Mouse (Mus musculus) limb, embryonic 13.5 days (tissue): ENCODE results near the gene Slc12a9. TPM values are rescaled to one million over a fixed set of nuclear protein-coding genes. Genes with fewer than 3 reads are reported as not detected.

Source experiments
- ATAC-seq: fragments of 200-750 bp; cut with Nextera tagmentation; 2 replicates; pipeline ENCODE4 v1.8.0; 2017; ENCODE audit warnings: low read depth, moderate number of reproducible peaks, moderate TSS enrichment; ENCODE audit not compliant: low FRiP score
- H3K27ac ChIP-seq: fragments of 300-500 bp; sonication (generic); 2 replicates; pipeline ENCODE4 v1.5.1; 2015; ENCODE audit warnings: inconsistent platforms, mild to moderate bottlenecking, moderate library complexity
- H3K27me3 ChIP-seq: fragments of 300-500 bp; sonication (generic); 2 replicates; pipeline ENCODE4 v1.6.1; 2015; ENCODE audit warnings: mild to moderate bottlenecking, inconsistent platforms
- H3K36me3 ChIP-seq: fragments of 300-500 bp; sonication (generic); 2 replicates; pipeline ENCODE4 v1.6.1; 2015; ENCODE audit warnings: inconsistent platforms, mild to moderate bottlenecking, moderate library complexity
- H3K4me1 ChIP-seq: fragments of 300-500 bp; sonication (generic); 2 replicates; pipeline ENCODE4 v1.6.1; 2015; ENCODE audit warnings: inconsistent platforms
- H3K4me2 ChIP-seq: fragments of 300-500 bp; sonication (generic); replicated peaks from 2 replicates; pipeline ENCODE4 v1.6.1; 2015; ENCODE audit warnings: inconsistent platforms, mild to moderate bottlenecking, moderate library complexity
- H3K4me3 ChIP-seq: fragments of 300-500 bp; sonication (generic); 2 replicates; pipeline ENCODE4 v1.5.1; 2015; ENCODE audit warnings: moderate library complexity, mild to moderate bottlenecking, inconsistent platforms
- H3K9ac ChIP-seq: fragments of 300-500 bp; sonication (generic); 2 replicates; pipeline ENCODE4 v1.6.1; 2015; ENCODE audit warnings: mild to moderate bottlenecking, inconsistent platforms
- H3K9me3 ChIP-seq: fragments of 300-500 bp; sonication (generic); 2 replicates; pipeline ENCODE4 v1.6.1; 2016; ENCODE audit warnings: inconsistent platforms
- WGBS: fragments of 180-500 bp; shearing (Covaris S2); methylation state at CpG from one replicate; pipeline ENCODE4 v1.1.7; 2015; 5-methylcytosine and 5-hydroxymethylcytosine counted together
- polyA plus RNA-seq: library from polyadenylated mRNA; unstranded; fragments of >200 nt; fragmentation: Nextera tagmentation; extraction: Ambion mirVana; gene quantifications from 2 replicates; pipeline ENCODE4 v1.2.1, GENCODE M21; 2015

Gene Slc12a9
- polyA plus RNA-seq, 1 experiment from 2014 or later, result 17.2 TPM

DNA sequence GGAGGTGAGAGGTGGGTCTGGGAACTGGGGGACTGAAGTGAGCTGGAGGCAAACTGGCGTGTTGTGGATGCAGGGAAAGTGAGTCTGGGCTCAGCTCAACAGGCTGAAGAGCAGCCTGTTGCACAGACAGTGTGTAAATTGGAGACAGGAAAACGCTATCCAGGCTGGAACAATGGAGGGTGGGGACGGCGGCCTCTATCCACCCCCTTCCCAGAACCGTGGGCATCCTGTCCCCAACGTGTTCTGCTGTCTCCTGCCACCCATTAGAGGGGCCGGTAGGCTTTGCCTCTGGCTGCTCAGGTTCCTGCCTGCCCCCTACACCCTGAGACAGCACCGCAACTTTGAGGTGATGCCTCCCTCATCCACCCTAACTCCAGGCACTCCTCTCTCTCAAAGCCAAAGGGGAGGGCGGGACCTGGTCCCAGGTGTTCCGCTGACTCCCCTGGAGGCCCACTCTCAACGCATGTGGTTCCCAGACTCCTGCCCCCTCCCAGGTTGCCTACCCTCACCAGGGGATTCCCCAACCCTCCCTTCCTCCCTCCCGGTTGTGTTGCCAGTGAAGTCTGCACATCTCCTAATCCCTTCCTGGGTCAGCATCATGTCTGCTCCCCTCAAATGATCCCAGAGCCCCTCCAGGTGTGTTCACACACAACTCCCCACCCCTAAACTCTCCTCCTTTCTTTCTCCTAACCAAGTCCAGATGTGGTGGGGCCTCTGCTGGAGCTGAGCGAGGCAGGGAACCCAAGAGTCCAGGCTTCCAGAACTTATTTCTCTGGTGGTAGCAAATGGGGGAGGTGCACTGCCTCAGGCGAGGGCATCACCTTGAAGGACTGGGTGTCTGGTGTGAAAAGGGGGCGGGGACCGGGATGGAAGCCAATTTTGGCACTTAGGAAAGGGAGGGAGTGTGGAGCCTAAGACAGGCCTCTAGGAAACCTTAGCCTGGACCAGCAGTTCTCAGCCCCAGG is 18.9 kb upstream of the Slc12a9 start:
- peak overlapping the region; percentile 99 for H3K9ac ChIP-seq
- H3K9me3 ChIP-seq, result no peaks in the 10 kb centered on the region
- peaks cover 58% of the 10 kb centered on the region for H3K4me1 ChIP-seq
- peak overlapping the region; percentile 99 for H3K27ac ChIP-seq
- ATAC-seq, result no peak
- 2% methylated on average over 16 of the region's 16 CpGs for WGBS
- no peaks in the 10 kb centered on the region for H3K27me3 ChIP-seq
- peaks cover 38% of the 10 kb centered on the region for H3K36me3 ChIP-seq
- peak overlapping the region; percentile 95 for H3K4me2 ChIP-seq
- H3K4me3 ChIP-seq, result peak overlapping the region; percentile 92

DNA sequence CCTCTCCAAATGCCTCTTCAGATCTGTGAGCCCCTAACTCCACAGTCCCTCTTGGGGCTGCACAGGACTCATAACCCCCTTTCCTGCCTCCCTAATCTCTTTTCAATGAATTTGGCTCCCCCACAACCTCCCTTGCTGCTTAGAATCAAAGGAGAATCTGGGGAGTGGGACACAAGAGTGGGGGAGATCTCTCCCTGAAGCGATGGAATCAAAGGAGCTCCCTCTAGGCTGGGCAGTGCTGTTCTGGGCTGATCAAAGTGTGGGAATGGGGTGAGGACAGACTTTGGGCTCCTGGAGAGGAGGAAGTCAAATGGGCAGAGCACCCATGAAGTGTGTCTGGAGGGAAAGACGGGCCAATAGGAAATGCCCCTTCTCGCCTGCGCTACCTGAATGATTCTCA is 18.0 kb upstream of the Slc12a9 start:
- peaks cover 30% of the 10 kb centered on the region for H3K36me3 ChIP-seq
- peak overlapping the region; percentile 95 for H3K4me2 ChIP-seq
- WGBS, result 1% methylated on average over 4 of the region's 4 CpGs
- H3K4me1 ChIP-seq, result peaks cover 61% of the 10 kb centered on the region
- H3K27me3 ChIP-seq, result no peaks in the 10 kb centered on the region
- H3K9ac ChIP-seq, result peak overlapping the region; percentile 99
- H3K4me3 ChIP-seq, result peak overlapping the region; percentile 92
- no peaks in the 10 kb centered on the region for H3K9me3 ChIP-seq
- peak overlapping the region; percentile 99 for H3K27ac ChIP-seq
- ATAC-seq, result no peak

DNA sequence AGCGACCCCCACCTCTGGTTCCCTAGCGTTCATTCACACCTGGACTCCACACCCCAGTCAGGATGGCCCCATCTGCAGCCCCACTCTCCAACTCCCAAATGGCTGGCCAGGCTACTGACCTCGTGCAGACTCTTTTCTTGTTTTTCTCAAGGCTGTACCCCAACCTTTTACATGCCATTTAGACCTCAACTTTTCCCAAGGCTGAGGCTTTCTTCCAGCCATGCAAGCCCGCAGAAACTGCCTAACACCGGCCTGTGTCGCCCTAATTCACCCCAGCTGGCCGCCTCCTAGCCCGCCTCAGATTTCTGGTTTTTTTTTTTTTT is 17.6 kb upstream of the Slc12a9 start:
- Histone ChIP-seq H3K27me3 (no peaks in the 10 kb centered on the region), H3K4me1 (peaks cover 64% of the 10 kb centered on the region), H3K36me3 (peaks cover 26% of the 10 kb centered on the region), H3K4me3 (peak overlapping the region; percentile 92), H3K9me3 (no peaks in the 10 kb centered on the region), H3K4me2 (peak overlapping the region; percentile 95), H3K9ac (peak overlapping the region; percentile 99), H3K27ac (peak overlapping the region; percentile 99)
- ATAC-seq, result no peak
- 2% methylated on average over 8 of the region's 8 CpGs for WGBS

DNA sequence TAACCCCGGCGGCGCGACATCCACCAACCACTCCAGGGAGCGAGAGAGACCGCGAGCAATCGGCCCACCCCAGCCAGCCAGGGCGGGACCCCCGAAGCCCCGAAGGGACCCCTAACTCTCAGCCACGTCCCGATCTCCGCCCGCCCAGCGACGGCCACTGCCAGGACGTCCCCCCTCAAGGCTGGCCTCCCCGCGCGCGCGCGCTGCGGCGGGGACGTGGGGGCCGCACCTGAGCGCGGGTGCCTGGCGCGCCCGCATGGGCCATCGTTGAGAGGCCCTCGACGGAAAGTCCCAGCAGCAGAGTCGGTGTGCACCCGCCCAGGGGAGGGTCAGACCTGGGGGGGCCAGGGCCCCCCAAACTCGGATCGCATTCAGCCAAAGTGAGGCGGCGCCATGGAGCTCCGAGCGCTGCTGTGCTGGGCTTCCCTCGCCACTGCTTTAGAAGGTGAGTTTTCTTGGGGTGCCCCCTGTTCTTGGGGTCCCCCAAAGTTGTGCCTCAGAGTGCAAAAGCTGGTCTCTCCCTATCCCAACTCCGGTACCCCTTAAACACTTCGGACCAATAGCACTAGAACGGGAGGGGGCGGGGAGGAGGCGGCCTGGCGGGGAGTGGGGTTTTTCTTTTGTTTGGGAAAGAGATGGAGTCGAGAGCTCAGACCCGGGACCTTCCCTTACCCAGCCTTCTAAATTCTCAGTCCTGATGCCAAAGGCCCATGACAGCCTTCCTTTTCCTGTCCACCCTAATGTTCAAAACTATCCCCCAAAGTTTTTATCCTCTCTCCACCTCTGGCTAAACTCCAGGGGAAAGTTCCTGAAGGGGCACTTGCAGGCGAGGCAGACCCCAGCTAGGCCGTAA is 17.0 kb upstream of the Slc12a9 start:
- Histone ChIP-seq H3K27me3 (no peaks in the 10 kb centered on the region), H3K4me2 (peak overlapping the region; percentile 95), H3K36me3 (peaks cover 20% of the 10 kb centered on the region), H3K27ac (peak overlapping the region; percentile 99), H3K9me3 (no peaks in the 10 kb centered on the region), H3K9ac (peak overlapping the region; percentile 99), H3K4me1 (peaks cover 68% of the 10 kb centered on the region), H3K4me3 (peak overlapping the region; percentile 92)
- peak; percentile 74 for ATAC-seq
- under 1% methylated on average over 52 of the region's 55 CpGs for WGBS

DNA sequence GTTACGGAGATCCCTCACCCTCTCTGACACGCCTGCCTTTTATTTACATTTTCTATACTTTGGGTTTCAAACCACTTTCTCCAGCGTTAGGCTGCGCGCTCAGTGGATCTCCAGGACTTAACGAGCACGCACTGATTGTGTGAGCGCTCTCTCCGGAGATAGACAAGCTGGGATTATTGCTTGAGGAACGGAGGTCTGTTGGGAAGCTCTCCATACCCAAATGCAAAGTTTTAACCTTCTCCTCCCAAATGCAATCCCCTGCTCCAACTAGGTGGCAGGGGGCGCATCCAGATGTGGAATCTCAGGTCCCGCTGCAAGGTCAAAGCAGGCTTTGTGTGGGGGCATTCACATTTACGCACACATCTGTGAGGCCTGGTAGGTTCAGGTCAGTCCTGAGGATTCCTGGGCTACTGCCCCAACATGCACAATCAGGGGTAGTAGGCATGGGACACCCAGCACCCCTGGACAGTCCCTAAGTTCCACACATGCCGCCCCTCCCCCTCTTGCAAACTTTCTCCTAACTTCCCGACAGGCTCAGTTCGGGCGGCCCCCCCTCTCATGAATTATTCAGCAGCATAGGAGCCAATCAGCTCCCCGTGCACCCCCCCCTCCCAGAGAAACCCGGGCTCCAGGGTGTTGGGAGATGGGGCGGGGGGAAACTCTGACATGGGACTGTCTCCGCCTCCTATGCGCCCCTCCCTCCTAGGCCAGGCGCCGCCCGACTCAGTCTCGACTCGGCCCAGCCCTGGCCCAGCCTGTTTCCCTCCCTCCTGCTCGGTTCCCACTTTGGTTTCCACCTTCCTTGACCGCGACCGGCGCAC is 16.2 kb upstream of the Slc12a9 start, which contains the start of gene Ephb4:
Gene Ephb4, plus strand, starts transcription at position 726 of the 821 bp plus-strand sequence.
- ATAC-seq, result peak; percentile 97
- Histone ChIP-seq H3K4me2 (peak within 1 kb of the TSS; percentile 95), H3K9me3 (no peaks in the 10 kb centered on the region), H3K4me3 (peak within 1 kb of the TSS; percentile 92), H3K27me3 (no peaks in the 10 kb centered on the region), H3K9ac (peak within 1 kb of the TSS; percentile 99), H3K4me1 (peaks cover 67% of the 10 kb centered on the region), H3K27ac (peak within 1 kb of the TSS; percentile 99), H3K36me3 (peaks cover 12% of the 10 kb centered on the region)
- WGBS, result under 1% methylated on average over 32 of the region's 32 CpGs

DNA sequence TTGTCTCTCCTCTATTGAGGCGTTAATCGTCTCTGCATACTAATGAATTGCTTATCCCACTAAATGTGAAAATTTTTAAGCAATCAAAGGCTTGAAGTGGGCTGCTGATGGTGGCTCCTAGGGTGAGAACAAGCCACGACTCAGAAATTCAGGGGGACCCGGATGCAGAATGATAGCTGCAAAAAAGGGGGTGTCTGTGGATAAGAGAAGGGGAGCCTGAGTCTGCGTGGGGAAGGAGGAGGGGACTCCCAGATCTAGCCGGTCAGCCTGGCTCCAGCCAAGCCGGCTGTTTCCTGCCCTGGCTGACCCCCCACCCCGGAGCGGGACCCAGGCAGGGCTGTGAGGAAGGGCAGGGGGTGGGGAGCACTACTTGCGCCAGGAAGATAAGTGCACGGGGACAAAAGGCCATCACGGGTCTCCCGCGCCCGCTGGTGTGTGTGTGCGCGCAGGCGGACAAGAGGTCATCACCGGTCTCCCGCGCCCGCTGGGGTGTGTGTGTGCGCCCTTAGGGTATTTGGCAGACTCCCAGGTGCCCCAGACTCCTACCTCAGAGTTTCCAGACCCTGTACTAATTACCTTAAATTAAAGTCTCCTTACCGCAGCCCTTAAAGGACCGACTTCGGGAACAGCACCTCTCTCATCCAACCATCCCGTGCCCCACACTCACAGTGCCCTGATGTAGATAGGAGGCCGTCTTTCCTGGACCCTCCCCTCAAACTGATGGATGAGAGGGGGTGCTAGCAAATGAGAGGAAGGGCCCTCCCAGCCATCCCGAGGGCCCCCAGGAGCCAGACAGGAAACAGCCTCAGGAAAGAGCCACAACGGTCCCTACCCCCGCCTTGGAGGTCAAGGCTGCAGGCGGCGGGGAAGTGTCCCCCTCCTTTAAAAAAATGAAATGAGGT is 15.3 kb upstream of the Slc12a9 start:
- no peak for ATAC-seq
- Histone ChIP-seq H3K4me1 (peaks cover 63% of the 10 kb centered on the region), H3K9ac (peak overlapping the region; percentile 69), H3K27ac (peak overlapping the region; percentile 99), H3K4me3 (peak overlapping the region; percentile 92), H3K4me2 (peak overlapping the region; percentile 95), H3K27me3 (no peaks in the 10 kb centered on the region), H3K9me3 (no peaks in the 10 kb centered on the region), H3K36me3 (peaks cover 3% of the 10 kb centered on the region)
- 1% methylated on average over 33 of the region's 33 CpGs for WGBS

DNA sequence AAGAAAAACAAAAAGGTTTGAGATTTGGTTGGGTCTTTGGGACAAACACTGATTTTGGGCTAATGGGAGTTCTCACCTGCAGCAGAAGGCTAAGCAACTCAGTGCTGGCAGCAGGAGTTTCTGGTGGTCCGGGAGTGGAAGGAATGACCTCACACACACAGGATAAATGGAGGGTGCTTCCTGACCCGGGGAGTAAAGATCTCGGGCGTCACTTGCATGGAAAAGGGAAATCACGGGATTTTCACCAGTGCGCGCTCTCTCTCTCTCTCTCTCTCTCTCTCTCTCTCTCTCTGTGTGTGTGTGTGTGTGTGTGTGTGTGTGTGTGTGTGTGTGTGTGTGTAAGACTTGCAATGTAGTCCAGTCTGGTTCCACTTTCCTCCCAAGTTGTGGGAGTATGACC is 14.5 kb upstream of the Slc12a9 start:
- no peak for ATAC-seq
- Histone ChIP-seq H3K4me1 (peaks cover 55% of the 10 kb centered on the region), H3K4me3 (0 out of 2 replicates have a peak overlapping the region, but pooled peaks have one; percentile 92), H3K9ac (no peak overlapping the region), H3K27me3 (no peaks in the 10 kb centered on the region), H3K36me3 (no peaks in the 10 kb centered on the region), H3K9me3 (no peaks in the 10 kb centered on the region), H3K27ac (peak overlapping the region; percentile 99; the same call in 1 of the 2 replicates), H3K4me2 (peak overlapping the region; percentile 95)
- WGBS, result 24% methylated on average over 7 of the region's 7 CpGs

DNA sequence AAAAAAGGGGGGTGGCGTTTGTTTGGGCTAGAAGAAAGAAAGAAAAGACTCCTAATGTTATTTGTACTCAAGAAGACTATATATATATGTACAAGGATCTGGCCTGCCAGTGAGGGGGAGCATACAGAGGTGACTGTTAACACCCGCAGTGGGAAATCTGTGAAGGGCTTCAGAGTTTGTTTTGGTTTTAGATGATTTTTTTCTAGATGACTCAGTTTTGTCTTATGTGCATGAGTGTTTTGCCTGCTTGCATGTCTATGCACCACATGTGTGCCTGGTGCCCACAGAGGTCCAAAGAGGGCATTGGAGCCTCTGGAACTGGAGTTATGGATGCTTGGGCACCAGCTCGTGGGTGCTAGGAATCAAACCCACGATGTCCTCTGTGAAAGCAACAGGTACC is 13.6 kb upstream of the Slc12a9 start:
- Histone ChIP-seq H3K4me1 (peaks cover 47% of the 10 kb centered on the region), H3K9ac (no peak overlapping the region), H3K9me3 (no peaks in the 10 kb centered on the region), H3K4me3 (no peak overlapping the region), H3K27me3 (no peaks in the 10 kb centered on the region), H3K27ac (no peak overlapping the region), H3K4me2 (no peak overlapping the region), H3K36me3 (no peaks in the 10 kb centered on the region)
- no peak for ATAC-seq
- WGBS, result 84% methylated on average over 4 of the region's 4 CpGs

DNA sequence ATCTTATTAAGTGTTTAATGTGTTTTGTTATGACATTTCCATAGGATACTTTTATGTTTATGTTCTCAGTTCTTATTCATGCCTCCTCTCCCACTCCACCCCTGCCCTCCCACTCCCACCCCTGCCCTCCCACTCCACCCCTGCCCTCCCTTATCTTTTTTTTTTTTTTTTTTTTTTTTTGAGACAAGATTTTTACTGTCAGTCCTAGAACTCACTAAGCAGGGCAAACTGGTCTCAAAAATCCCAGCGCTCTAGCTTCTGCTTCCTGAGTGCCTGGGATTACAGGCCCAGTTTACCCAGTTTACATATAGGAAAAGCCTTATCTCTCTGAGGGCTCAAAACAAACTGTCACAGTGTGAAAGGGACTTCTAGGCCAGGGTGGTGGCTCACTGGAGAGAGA is 13.0 kb upstream of the Slc12a9 start:
- Histone ChIP-seq H3K4me1 (peaks cover 41% of the 10 kb centered on the region), H3K36me3 (no peaks in the 10 kb centered on the region), H3K27ac (no peak overlapping the region), H3K4me3 (no peak overlapping the region), H3K27me3 (no peaks in the 10 kb centered on the region), H3K9ac (no peak overlapping the region), H3K4me2 (peak overlapping the region; percentile 40), H3K9me3 (no peaks in the 10 kb centered on the region)
- WGBS, result 71% methylated on average over 1 of the region's 1 CpGs
- no peak for ATAC-seq

DNA sequence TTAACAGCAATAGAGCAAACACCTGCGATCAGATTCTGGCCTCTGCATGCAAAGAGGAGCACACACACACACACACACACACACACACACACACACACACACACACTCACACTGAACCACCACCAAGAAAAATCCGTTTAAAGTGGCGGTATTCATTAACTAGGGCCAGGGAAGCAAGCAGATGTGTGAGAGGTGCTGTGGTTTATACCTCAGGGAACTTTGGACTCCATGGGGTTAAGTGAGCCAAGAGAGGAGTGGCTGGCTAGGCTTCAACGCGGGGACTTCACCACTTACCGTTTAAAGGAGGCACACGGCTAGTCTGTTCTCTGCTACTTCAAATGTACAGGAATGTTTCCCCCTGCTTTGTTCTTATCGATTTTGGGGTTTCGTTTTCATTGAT is 12.4 kb upstream of the Slc12a9 start:
- Histone ChIP-seq H3K9ac (0 out of 2 replicates have a peak overlapping the region, but pooled peaks have one; percentile 5), H3K27ac (no peak overlapping the region), H3K27me3 (no peaks in the 10 kb centered on the region), H3K9me3 (no peaks in the 10 kb centered on the region), H3K4me3 (no peak overlapping the region), H3K4me1 (peaks cover 41% of the 10 kb centered on the region), H3K4me2 (peak overlapping the region; percentile 40), H3K36me3 (no peaks in the 10 kb centered on the region)
- WGBS, result 13% methylated on average over 9 of the region's 9 CpGs
- no peak for ATAC-seq

DNA sequence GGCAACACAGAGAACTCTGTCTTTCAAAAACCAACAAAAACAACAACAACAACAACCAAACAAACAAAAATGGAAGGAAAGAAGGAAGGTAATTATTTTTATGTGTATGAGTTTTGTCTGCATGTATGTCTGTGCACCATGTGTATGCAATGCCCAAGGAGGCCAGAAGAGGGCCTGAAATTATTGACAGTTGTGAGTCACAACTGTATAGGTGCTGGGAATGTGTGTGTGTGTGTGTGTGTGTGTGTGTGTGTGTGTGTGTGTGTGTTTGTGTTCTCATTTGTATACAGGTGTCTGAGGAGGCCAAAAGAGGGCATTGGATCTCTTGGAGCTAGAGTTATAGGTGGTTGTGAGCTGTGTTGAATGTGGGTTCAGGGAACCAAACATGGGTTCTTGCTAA is 10.5 kb upstream of the Slc12a9 start:
- Histone ChIP-seq H3K4me1 (peaks cover 48% of the 10 kb centered on the region), H3K4me2 (no peak overlapping the region), H3K27me3 (no peaks in the 10 kb centered on the region), H3K9me3 (no peaks in the 10 kb centered on the region), H3K27ac (no peak overlapping the region), H3K36me3 (no peaks in the 10 kb centered on the region), H3K9ac (no peak overlapping the region), H3K4me3 (no peak overlapping the region)
- no peak for ATAC-seq
